Mouse (Mus musculus): ENCODE results near the gene Rabep2. TPM values are rescaled to one million over a fixed set of nuclear protein-coding genes. Genes with fewer than 3 reads are reported as not detected.
A peak's percentile ranks its signal among the peaks of the same experiment; 100 is the strongest.

Rabep2 gene
- total RNA-seq, 2 experiments from 2014 or later = 16.2 to 16.9 TPM

- no peak for ATAC-seq (replicated peaks; ENCODE audit: poor library complexity, severe bottlenecking)
Measured at GRCm38 (mm10) chr7:126461626-126462025, 33.1 kb downstream of the Rabep2 start.

- no peak for ATAC-seq (replicated peaks; ENCODE audit: poor library complexity, severe bottlenecking)
Measured at GRCm38 (mm10) chr7:126463004-126463403, 34.4 kb downstream of the Rabep2 start, which contains the start of gene Atp2a1. TSS of gene Atp2a1 (minus strand) at chr7:126463108.

- no peak for ATAC-seq (replicated peaks; ENCODE audit: poor library complexity, severe bottlenecking)
Measured at GRCm38 (mm10) chr7:126463547-126463946, 35.0 kb downstream of the Rabep2 start.

- peak; percentile 82 for ATAC-seq (replicated peaks; ENCODE audit: poor library complexity, severe bottlenecking)
Measured at GRCm38 (mm10) chr7:126464121-126464520, 35.6 kb downstream of the Rabep2 start.

- ATAC-seq (replicated peaks; ENCODE audit: poor library complexity, severe bottlenecking) = no peak
Measured at GRCm38 (mm10) chr7:126464836-126465235, 36.3 kb downstream of the Rabep2 start.

- ATAC-seq (replicated peaks; ENCODE audit: poor library complexity, severe bottlenecking) = no peak
Measured at GRCm38 (mm10) chr7:126465246-126466030, 36.9 kb downstream of the Rabep2 start.

GRCm38 (mm10) chr7:126466116-126466515, 37.6 kb downstream of the Rabep2 start:
- no peak for ATAC-seq (replicated peaks; ENCODE audit: poor library complexity, severe bottlenecking)

- no peak for ATAC-seq (replicated peaks; ENCODE audit: poor library complexity, severe bottlenecking)
Measured at GRCm38 (mm10) chr7:126466707-126467106, 38.1 kb downstream of the Rabep2 start.

- ATAC-seq (replicated peaks; ENCODE audit: poor library complexity, severe bottlenecking) = peak; percentile 28; the same call in 1 of the 2 replicates
Measured at GRCm38 (mm10) chr7:126467271-126467670, 38.7 kb downstream of the Rabep2 start.

- ATAC-seq (replicated peaks; ENCODE audit: poor library complexity, severe bottlenecking) = no peak
Measured at GRCm38 (mm10) chr7:126467834-126468627, 39.5 kb downstream of the Rabep2 start.

GRCm38 (mm10) chr7:126470077-126470476, 41.5 kb downstream of the Rabep2 start:
- ATAC-seq (replicated peaks; ENCODE audit: poor library complexity, severe bottlenecking) = peak; percentile 53

GRCm38 (mm10) chr7:126471361-126471760, 42.8 kb downstream of the Rabep2 start:
- ATAC-seq (replicated peaks; ENCODE audit: poor library complexity, severe bottlenecking) = no peak

GRCm38 (mm10) chr7:126471853-126472252, 43.3 kb downstream of the Rabep2 start:
- no peak for ATAC-seq (replicated peaks; ENCODE audit: poor library complexity, severe bottlenecking)

GRCm38 (mm10) chr7:126472306-126472705, 43.7 kb downstream of the Rabep2 start:
- ATAC-seq (replicated peaks; ENCODE audit: poor library complexity, severe bottlenecking) = peak; percentile 60

GRCm38 (mm10) chr7:126472713-126473112, 44.2 kb downstream of the Rabep2 start:
- no peak; the same call in 1 of the 2 replicates for ATAC-seq (replicated peaks; ENCODE audit: poor library complexity, severe bottlenecking)

GRCm38 (mm10) chr7:126473470-126474086, 45.0 kb downstream of the Rabep2 start:
- ATAC-seq (replicated peaks; ENCODE audit: poor library complexity, severe bottlenecking) = no peak

GRCm38 (mm10) chr7:126474486-126474955, 46.0 kb downstream of the Rabep2 start:
- ATAC-seq (replicated peaks; ENCODE audit: poor library complexity, severe bottlenecking) = no peak

GRCm38 (mm10) chr7:126474993-126475581, 46.5 kb downstream of the Rabep2 start, which contains the start of gene Sh2b1:
TSS of gene Sh2b1 (minus strand) at chr7:126475424.
- peak; percentile 58 for ATAC-seq (replicated peaks; ENCODE audit: poor library complexity, severe bottlenecking)

- ATAC-seq (replicated peaks; ENCODE audit: poor library complexity, severe bottlenecking) = peak; percentile 40; the same call in 1 of the 2 replicates
Measured at GRCm38 (mm10) chr7:126481699-126482098, 53.1 kb downstream of the Rabep2 start.

- ATAC-seq (replicated peaks; ENCODE audit: poor library complexity, severe bottlenecking) = peak; percentile 79
Measured at GRCm38 (mm10) chr7:126482392-126482871, 53.9 kb downstream of the Rabep2 start.
